Mouse (Mus musculus) ES-Bruce4 (cell line): Measurements from ENCODE around the gene Gm17334.
A peak's percentile ranks its signal among the peaks of the same experiment; 100 is the strongest.

Source experiments
- CTCF ChIP-seq: IDR thresholded peaks from one replicate; pipeline ENCODE4 v1.8.1; 2011; ENCODE audit warnings: low read depth, low read length
- POLR2A ChIP-seq: IDR thresholded peaks from one replicate; pipeline ENCODE4 v1.8.1; 2011; ENCODE audit warnings: low read length; ENCODE audit not compliant: insufficient read depth

DNA sequence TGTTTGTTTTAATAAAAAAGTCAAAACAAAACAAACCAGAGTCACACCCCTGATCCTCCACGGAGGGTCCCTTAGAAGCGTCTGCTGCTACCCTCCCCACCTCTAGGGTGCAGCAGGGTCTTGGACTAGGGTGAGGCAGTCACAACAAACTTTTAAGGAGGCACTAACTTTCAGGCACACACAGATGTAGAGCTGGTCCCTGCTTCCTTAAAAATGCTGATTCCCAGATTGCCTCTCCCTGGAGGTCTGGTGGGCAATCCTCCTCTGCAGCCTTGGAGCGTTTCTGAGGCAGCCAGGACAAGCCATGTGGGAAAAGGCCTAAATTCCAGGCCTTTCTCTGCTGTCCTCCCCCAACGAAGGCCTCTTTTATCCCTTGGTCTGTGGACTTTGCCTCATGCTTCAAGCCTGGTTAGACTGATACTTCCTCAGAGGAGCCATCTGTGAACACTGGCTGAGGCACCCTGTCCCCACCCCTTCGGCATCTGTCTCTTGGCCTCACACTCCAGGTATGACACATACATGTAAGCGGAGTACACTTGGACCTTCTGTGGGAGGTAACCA lies 14.1 kb downstream of the Gm17334 start:
- TF ChIP-seq CTCF (peak; percentile 70), POLR2A (no peak)
